Comparison of ENCODE assay signal across 28 mouse cellular contexts in the genomic region with DNA sequence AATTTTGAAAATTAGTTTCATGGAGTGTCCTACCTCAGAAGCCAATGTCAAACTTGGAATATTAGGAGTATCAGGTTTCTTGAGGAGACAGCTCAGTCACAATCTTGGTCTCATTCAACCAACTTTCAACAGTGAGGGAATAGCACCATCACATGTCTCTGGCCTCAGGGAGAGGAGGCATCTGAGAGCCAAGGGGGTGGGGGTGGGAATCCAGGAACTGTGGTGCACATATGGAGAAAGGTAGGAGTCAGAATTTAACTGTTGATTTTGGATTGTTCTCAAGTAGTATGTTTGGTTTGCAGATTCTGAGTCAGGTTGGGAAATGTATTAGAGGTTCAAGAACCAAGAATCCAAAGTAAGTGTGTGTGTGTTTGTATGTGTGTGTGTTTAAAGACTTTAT. TPM values are rescaled to one million over a fixed set of nuclear protein-coding genes. Genes with fewer than 3 reads are reported as not detected.
A peak's percentile ranks its signal among the peaks of the same experiment; 100 is the strongest.
DNase-seq lines count a peak whose midpoint lies in the region; ATAC-seq and TF ChIP-seq lines count a peak whose summit lies in the region.
"Had no signal": no experiment of that assay in that cellular context is flagged by ENCODE, and none has a peak within 500 bp of the region (broad histone marks: within the 10 kb centered on the region; RNA-seq: fewer than 3 reads in every experiment).

No protein-coding gene starts in this region.

- no peak for ATAC-seq in cerebellum, adult (ENCODE audit: insufficient number of reproducible peaks, low FRiP score, low TSS enrichment)
- ATAC-seq: activated CD4-positive, CD25-positive, alpha-beta regulatory T cell, adult 4 months; CD4-positive, CD25-positive, alpha-beta regulatory T cell, adult 4 months; forebrain, embryonic 14.5 days; forebrain, embryonic 16.5 days; Patski had no signal

- no peak for TF ChIP-seq POLR2A in ES-Bruce4 (IDR thresholded peaks at IDR 0.05; ENCODE audit: insufficient read depth, low read length)

- TF ChIP-seq CTCF in ES-Bruce4 (IDR thresholded peaks at IDR 0.05; ENCODE audit: low read depth, low read length): no peak

- peak overlapping the region; percentile 85 for H3K27ac ChIP-seq in ES-Bruce4 (ENCODE audit: insufficient read depth, low read length)
- H3K27ac ChIP-seq: embryonic facial prominence, embryonic 13.5 days; embryonic facial prominence, embryonic 15.5 days; forebrain, embryonic 10.5 days; forebrain, embryonic 12.5 days had no signal

- peak; percentile 91 for TF ChIP-seq EP300 in ES-Bruce4 (IDR thresholded peaks at IDR 0.05; ENCODE audit: insufficient read depth, low read depth, low read length)

- H3K4me1 ChIP-seq in ES-Bruce4 (ENCODE audit: control insufficient read depth, insufficient read depth, low read length): peaks cover 11% of the 10 kb centered on the region

- peak overlapping the region; percentile 42; the same call in 1 of the 2 replicates for H3K4me3 ChIP-seq in ES-Bruce4 (ENCODE audit: low read depth, low read length)
- H3K4me3 ChIP-seq: embryonic facial prominence, embryonic 13.5 days; embryonic facial prominence, embryonic 15.5 days; erythroblast, embryonic 14.5 days; forebrain, embryonic 10.5 days; forebrain, embryonic 12.5 days had no signal

- DNase-seq in 3134 (ENCODE audit: extremely low read depth, insufficient read length, low spot score) (peak; percentile 15), adipocyte (ENCODE audit: low spot score) (peak; percentile 81)
- no peak for DNase-seq in left cerebral cortex, adult 11 months (ENCODE audit: low spot score)
- DNase-seq: adrenal gland, adult 2 months; adrenal gland, postnatal 10 days; adrenal gland, postnatal 25 days; B cell, adult 2 months; cerebellum, adult 11-12 months; cerebellum, adult 2 months; cerebellum, adult 9-11 months; cerebellum, postnatal 14 days; cerebellum, postnatal 36 days; embryo, embryonic 11 days had no signal

- peak overlapping the region; percentile 62 for H3K9ac ChIP-seq in ES-Bruce4 (ENCODE audit: low read depth, poor library complexity, severe bottlenecking)
- H3K9ac ChIP-seq: embryonic facial prominence, embryonic 13.5 days; embryonic facial prominence, embryonic 15.5 days; forebrain, embryonic 12.5 days had no signal

- H3K36me3 ChIP-seq in ES-Bruce4 (ENCODE audit: control insufficient read depth, insufficient read depth, low read length, poor library complexity, severe bottlenecking): no peaks in the 10 kb centered on the region
- H3K36me3 ChIP-seq: embryonic facial prominence, embryonic 13.5 days; embryonic facial prominence, embryonic 15.5 days; forebrain, embryonic 10.5 days; forebrain, embryonic 12.5 days had no signal

- H3K27me3 ChIP-seq in ES-Bruce4 (ENCODE audit: control insufficient read depth, insufficient read depth, low read length, poor library complexity, severe bottlenecking): no peaks in the 10 kb centered on the region

- no peaks in the 10 kb centered on the region for H3K9me3 ChIP-seq in ES-Bruce4 (replicated peaks; ENCODE audit: control insufficient read depth, insufficient read depth, low read length, poor library complexity, severe bottlenecking)
- H3K9me3 ChIP-seq: embryonic facial prominence, embryonic 13.5 days; embryonic facial prominence, embryonic 15.5 days; forebrain, embryonic 10.5 days; forebrain, embryonic 12.5 days had no signal

RNA-seq across cellular contexts. Expression of a gene that starts 0.7 kb away (rescaled TPM):
- polyA plus RNA-seq in ES-Bruce4 (2011; ENCODE audit: insufficient read depth, insufficient read length, low read depth, missing spikeins): 56.7 and 70.8 TPM in 2 replicates
- polyA plus RNA-seq: adrenal gland, adult 2 months; brain, embryonic 14.5 days; cerebellum, adult 2 months; embryonic facial prominence, embryonic 11.5 days; embryonic facial prominence, embryonic 13.5 days; embryonic facial prominence, embryonic 15.5 days; erythroblast, embryonic 14.5 days; forebrain, embryonic 10.5 days; forebrain, embryonic 12.5 days; forebrain, embryonic 14.5 days; forebrain, embryonic 16.5 days; frontal cortex, adult 2 months had no signal

RNA-seq across cellular contexts. Expression of a gene that starts 7.8 kb away (rescaled TPM):
- 0.37 TPM in 1 of 2 replicates, not detected in the other for polyA plus RNA-seq in ES-Bruce4 (2011; ENCODE audit: insufficient read depth, insufficient read length, low read depth, missing spikeins)
- polyA plus RNA-seq: activated CD4-positive, CD25-positive, alpha-beta regulatory T cell, adult 4 months; adrenal gland, adult 2 months; brain, embryonic 14.5 days; CD4-positive, CD25-positive, alpha-beta regulatory T cell, adult 4 months; cerebellum, adult 2 months; embryonic facial prominence, embryonic 11.5 days; embryonic facial prominence, embryonic 13.5 days; erythroblast, embryonic 14.5 days; forebrain, embryonic 10.5 days; forebrain, embryonic 12.5 days; forebrain, embryonic 14.5 days; forebrain, embryonic 16.5 days; frontal cortex, adult 2 months; Patski had no signal

RNA-seq across cellular contexts. Expression of a gene that starts 19.9 kb away (rescaled TPM):
- polyA plus RNA-seq in ES-Bruce4 (2011; ENCODE audit: insufficient read depth, insufficient read length, low read depth, missing spikeins): 0.12 TPM in 1 of 2 replicates, not detected in the other
- polyA plus RNA-seq: activated CD4-positive, CD25-positive, alpha-beta regulatory T cell, adult 4 months; adrenal gland, adult 2 months; CD4-positive, CD25-positive, alpha-beta regulatory T cell, adult 4 months; cerebellum, adult 2 months; embryonic facial prominence, embryonic 11.5 days; embryonic facial prominence, embryonic 13.5 days; embryonic facial prominence, embryonic 15.5 days; erythroblast, embryonic 14.5 days; forebrain, embryonic 10.5 days; forebrain, embryonic 12.5 days; forebrain, embryonic 14.5 days; forebrain, embryonic 16.5 days; frontal cortex, adult 2 months; Patski had no signal

RNA-seq across cellular contexts. Expression of a gene that starts 26.9 kb away (rescaled TPM):
- polyA plus RNA-seq in ES-Bruce4 (2011; ENCODE audit: insufficient read depth, insufficient read length, low read depth, missing spikeins): not detected in 2 replicates
- polyA plus RNA-seq: activated CD4-positive, CD25-positive, alpha-beta regulatory T cell, adult 4 months; adrenal gland, adult 2 months; brain, embryonic 14.5 days; CD4-positive, CD25-positive, alpha-beta regulatory T cell, adult 4 months; cerebellum, adult 2 months; embryonic facial prominence, embryonic 11.5 days; embryonic facial prominence, embryonic 13.5 days; erythroblast, embryonic 14.5 days; forebrain, embryonic 10.5 days; forebrain, embryonic 12.5 days; forebrain, embryonic 14.5 days; forebrain, embryonic 16.5 days; frontal cortex, adult 2 months; Patski had no signal

RNA-seq across cellular contexts. Expression of a gene that starts 31.7 kb away (rescaled TPM):
- polyA plus RNA-seq in ES-Bruce4 (2011; ENCODE audit: insufficient read depth, insufficient read length, low read depth, missing spikeins): 0.57 and 1.1 TPM in 2 replicates
- polyA plus RNA-seq: activated CD4-positive, CD25-positive, alpha-beta regulatory T cell, adult 4 months; adrenal gland, adult 2 months; brain, embryonic 14.5 days; CD4-positive, CD25-positive, alpha-beta regulatory T cell, adult 4 months; cerebellum, adult 2 months; embryonic facial prominence, embryonic 11.5 days; embryonic facial prominence, embryonic 13.5 days; erythroblast, embryonic 14.5 days; forebrain, embryonic 10.5 days; forebrain, embryonic 12.5 days; forebrain, embryonic 14.5 days; forebrain, embryonic 16.5 days; frontal cortex, adult 2 months; Patski had no signal
